Mouse (Mus musculus) kidney, postnatal 25 days (tissue): ENCODE results near the gene Ptpn13.

Experiments
- DNase-seq, 2 experiments: peaks; one replicate each; pipeline ENCODE4 v3.0.0; 2021; ENCODE audit warnings: mixed read lengths in 2 of 2

Ptpn13 gene

DNA sequence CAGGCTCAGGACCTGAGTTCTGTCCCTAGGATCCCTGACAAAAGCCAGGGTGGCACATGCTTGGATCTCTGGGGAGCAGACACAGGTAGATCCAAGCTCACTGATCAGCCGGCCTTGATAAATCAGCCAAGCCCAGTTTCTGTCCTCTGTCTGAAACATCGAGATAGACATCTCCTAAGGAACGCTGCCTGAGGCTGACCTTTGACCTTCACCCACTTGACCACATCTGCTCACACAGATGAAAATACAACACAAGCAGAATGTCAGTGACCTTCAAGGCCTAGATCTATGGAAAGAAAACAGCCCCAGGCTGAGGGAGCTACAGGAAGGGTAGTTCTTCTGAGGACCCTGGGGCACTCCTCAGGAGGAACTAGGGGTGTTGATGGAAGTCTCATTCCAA lies 97.4 kb downstream of the Ptpn13 start:
- DNase-seq = peak in 1 of 2 experiments; percentile 47

- no peak for DNase-seq
These were observed 101.9 kb downstream of the Ptpn13 start for GRCm38 (mm10) chr5:103526668-103527436.

GRCm38 (mm10) chr5:103527437-103527718 lies 102.4 kb downstream of the Ptpn13 start:
- DNase-seq = peak; percentile 40 to 78

DNA sequence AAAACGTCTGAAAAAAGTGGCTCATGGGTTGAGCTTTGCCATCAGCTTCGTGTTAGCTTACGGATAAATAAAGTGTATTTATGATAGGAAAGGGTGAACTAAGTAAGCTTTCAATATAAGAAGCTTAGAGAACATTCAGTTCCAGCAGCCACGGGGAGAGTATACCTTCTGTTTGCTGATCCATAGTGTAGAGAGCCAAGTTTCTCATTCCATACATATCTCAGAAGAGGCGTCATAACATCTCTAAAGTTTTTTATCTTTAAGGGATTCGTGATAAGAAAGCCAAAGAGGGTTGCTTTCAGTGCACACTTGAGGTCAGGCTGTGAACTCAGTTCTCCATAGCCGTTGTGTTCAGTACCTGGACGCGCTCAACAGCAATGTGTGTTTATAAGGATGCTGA lies 105.2 kb downstream of the Ptpn13 start:
- no peak for DNase-seq

DNA sequence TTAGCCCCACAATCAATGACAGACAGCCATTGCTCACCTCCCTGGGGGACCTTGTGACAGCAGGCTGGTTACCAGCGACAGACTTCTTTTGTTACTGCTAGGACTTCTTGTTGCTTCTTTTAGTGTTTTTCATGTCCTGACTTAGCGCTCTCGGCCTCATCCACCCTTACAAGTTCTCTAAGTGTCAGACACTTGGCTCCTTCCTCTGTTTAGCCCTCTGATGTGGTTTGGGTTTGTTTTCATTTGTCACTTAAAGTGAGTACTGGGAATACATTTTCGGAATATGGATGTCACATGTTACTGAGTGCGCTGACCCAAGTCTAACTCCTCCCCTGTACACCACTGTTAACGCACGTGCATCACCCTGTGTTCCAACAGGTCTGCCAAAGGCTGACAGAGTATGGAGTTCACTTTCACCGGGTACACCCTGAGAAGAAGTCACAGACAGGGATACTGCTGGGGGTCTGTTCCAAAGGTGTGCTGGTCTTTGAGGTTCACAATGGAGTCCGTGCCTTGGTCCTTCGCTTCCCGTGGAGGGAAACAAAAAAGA lies 107.9 kb downstream of the Ptpn13 start:
- DNase-seq = peak; percentile 58 to 79

- DNase-seq = peak; percentile 58 to 60
These were observed 109.5 kb downstream of the Ptpn13 start for GRCm38 (mm10) chr5:103534454-103534853.

DNA sequence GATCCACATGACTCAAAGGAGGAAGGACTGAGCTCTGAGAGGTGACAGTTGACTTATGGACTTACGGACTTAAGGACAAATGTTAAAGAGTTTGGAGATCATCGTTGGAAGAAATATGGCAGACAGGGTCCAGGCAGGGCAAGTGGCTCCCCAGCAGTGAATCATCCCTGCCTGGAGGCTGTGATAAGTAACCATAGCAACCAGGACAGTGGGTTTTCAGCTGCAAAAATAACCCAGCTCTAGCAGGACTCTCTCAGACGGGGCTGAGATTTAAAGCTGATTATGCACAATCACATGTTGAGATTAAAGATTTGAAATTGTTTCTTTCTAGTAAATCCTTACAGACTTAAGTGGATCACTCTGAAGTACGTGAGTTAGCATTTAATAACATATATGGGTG lies 112.4 kb downstream of the Ptpn13 start:
- no peak for DNase-seq

DNA sequence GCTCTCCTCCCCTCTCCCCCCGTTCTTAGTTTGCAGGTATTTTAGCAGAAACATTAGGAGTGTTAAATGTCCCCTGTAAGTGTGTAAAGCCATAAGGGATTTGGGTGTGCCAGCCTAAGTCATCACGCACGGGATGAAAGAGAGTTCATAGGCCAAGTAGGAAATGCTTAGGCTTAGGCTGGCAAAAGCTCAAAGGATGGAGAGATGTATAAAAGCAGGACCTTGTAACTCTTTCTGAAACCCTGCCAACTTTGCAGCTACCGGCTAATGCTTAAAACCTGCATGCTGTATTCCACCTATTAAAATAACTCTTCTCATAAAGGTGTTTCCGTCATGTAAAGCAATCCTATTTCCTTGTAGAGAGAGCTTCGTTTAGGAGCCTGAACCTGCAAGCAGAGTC lies 115.6 kb downstream of the Ptpn13 start:
- no peak for DNase-seq

GRCm38 (mm10) chr5:103541136-103541535 lies 116.1 kb downstream of the Ptpn13 start:
- no peak for DNase-seq

DNA sequence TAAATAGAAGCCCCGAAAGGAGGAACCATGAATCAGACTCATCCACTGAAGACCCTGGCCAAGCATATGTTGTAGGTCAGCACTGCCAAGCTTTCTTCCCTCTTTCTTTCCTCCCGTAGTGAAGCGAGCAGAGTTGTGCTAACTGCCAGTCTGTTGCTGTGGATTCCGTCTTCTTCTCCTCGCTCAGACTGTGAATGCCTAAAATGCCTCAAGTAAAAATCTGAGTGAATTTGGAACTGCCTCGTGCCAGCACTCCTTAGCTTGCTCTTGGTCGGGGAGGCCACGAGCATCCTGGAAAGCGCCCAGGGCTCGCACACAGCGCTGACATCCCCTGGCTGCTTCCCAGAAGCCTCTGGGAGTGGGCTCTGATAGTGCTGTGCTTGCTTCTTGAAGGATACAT lies 116.5 kb downstream of the Ptpn13 start:
- no peak for DNase-seq

DNA sequence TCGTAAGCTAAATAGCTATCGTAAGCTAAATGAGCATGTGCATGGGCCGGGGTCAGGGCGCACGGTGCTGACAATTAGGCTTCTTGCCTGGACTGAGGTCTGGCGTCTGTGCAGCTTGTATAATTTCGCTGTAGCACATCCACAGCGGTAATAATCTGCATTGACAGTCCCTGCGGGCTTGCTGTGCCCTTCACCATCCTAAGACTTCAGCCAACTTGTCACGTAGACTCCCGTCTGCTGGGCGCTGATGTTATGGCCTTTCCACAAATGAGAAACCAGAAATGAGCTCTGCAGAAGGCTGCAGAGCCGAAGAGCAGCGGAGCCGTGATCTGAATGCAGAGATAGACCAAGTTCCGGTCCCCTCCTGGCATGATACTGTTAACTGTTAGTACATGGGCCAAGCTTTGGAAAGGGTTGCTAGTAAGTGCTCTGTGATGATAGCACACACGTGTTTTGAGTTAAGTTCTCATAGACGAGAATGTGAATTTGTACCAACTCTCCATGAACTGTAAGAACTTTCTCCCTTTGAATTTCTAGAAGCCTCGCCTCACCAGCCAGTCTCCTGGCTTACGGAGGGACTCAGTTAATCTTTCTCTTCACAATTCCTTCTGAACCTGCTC lies 120.5 kb downstream of the Ptpn13 start:
- no peak for DNase-seq

DNA sequence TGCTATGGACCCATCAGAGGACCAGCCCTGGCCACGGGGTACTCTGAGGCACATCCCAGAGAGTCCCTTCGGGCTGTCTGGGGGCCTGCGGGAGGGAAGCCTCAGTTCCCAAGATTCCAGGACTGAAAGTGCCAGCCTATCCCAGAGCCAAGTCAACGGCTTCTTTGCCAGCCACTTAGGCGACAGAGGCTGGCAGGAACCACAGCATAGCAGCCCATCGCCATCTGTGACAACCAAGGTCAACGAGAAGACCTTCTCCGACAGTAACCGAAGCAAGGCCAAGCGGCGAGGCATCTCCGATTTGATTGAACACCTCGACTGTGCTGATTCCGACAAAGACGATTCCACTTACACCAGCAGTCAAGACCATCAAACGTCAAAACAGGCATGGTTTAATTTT lies 129.8 kb downstream of the Ptpn13 start:
- no peak for DNase-seq

- DNase-seq = peak; percentile 25 to 63
These were observed 135.6 kb downstream of the Ptpn13 start for GRCm38 (mm10) chr5:103560546-103560945.

DNA sequence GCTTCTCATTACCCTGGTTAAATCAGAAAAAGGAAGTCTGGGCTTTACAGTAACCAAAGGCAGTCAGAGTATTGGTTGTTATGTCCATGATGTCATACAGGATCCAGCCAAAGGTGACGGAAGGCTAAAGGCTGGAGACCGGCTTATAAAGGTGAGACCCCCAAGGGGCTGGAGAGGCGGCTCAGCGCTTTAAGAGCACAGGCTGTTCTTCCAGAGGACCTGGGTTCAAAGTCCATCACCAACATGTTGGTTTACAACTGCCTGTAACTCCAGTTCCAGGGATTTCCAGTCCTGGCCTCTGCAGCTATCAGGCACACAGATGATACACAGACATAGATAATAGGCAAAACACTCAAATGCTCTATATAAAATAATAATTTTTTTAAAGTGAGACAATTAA lies 143.0 kb downstream of the Ptpn13 start:
- peak in 1 of 2 experiments; percentile 62 for DNase-seq

DNA sequence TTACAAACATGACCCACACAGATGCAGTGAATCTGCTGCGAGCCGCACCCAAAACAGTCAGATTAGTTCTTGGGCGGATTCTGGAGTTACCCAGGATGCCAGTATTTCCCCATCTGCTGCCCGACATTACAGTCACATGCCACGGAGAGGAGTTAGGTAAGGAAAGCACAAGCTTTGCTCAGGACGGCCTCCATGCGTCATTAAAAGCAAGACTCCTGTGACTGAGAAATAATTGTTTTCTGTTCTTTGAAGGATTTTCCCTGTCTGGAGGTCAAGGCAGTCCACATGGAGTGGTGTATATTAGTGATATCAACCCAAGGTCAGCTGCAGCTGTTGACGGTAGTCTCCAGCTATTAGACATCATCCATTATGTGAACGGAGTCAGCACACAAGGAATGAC lies 144.5 kb downstream of the Ptpn13 start:
- DNase-seq = no peak

DNA sequence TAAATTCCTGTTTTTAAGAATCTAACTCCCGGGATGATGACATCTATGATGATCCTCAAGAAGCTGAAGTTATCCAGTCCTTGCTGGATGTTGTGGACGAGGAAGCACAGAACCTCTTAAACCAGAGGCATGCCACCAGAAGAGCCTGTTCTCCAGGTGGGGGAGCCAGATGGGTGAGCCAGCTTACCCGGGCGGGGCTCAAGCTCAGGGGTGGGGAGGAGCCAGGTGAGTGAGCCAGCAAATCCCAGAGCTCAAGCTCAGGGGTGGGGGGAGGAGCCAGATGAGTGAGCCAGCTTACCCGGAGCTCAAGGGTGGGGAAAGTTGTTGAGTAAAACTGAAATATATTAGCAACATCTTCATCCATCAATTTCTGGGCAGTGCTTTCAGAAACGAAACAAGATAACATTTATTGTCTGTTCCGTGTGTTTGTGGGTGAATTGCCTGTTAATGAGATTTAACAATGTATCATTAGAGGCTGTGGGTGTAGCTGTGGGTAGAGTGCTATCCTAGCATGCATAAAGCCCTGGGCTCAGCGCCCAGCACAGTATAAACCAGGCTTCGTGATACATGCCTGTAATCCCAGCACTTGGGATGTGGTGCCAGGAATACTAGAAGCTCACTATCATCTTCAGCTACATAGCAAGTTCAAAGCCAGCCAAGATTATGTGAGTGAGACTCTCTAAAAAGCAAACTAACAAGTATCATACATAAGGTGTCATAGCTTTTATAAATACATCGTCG lies 154.9 kb downstream of the Ptpn13 start:
- DNase-seq = peak in 1 of 2 experiments; percentile 53

DNA sequence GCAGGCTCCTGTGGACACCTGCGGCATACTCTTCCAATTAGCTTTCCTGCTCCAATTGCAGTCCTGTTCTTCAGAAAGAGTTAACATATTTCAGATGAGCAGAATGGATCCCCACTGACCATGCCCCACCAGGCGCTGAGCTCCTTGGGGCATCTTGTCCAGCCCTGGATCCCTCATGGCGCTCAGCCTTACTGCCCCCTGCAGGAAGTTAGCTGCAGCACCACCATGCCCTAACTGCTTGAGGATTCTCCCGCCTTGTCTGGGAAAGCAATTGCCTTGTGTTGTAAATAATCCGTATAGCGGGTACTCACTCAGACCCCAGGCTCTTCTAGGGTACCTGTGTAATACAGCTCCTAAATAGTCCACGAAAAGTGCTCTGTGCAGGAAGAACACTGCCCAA lies 162.2 kb downstream of the Ptpn13 start:
- DNase-seq = no peak

DNA sequence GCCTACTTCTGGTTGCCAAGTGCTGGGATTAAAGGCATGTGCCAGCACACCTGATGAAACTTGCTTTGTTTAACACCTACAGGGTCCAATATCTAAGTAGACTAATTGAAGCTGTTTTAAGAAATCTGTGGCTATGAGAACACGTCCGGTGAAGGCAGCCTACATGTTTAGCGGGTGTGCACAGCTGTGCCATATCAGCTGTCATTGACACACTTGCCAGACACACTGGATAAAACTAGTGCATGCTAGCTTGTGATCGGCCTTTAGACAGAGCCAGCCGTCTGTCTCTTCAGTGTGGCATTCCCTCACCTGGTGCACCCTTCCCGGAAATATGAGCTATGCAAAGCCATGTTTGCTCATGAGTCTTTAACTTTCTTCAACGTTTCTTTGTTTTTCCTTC lies 166.9 kb downstream of the Ptpn13 start:
- DNase-seq = no peak

DNA sequence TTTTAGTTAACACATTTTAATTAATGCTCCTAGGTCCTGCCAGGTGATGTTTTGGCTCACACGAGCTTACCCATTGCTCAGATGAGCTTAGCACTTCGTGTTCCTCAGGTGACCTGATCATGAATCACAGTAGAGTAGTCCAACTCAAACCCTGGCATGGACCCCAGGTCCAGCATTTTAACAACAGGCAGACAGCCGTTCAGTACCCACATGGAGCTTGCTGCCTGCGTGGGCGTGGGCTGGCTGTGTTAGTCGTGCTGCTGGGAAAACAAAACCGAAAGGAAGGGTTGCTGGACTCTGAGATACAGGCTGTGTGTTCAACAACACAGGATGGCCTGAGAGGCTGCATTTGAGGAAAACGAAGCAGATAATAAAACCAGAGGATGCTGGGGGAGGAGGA lies 167.7 kb downstream of the Ptpn13 start:
- DNase-seq = no peak

DNA sequence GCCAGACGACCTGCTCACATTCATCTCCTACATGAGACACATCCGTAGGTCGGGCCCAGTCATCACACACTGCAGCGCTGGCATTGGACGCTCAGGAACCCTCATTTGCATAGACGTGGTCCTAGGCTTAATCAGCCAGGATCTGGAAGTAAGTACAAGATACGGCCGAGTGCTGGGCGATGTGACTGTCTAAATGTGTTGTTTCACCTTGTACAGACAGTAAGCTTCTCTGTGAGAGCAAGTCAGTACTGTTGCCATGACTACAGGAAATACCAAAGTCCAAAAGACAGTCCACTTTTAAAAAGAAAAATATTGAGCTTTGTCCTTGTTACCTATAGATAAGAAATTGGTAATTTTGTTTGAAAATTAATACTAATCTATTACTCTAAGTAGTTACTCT lies 168.6 kb downstream of the Ptpn13 start:
- no peak for DNase-seq

DNA sequence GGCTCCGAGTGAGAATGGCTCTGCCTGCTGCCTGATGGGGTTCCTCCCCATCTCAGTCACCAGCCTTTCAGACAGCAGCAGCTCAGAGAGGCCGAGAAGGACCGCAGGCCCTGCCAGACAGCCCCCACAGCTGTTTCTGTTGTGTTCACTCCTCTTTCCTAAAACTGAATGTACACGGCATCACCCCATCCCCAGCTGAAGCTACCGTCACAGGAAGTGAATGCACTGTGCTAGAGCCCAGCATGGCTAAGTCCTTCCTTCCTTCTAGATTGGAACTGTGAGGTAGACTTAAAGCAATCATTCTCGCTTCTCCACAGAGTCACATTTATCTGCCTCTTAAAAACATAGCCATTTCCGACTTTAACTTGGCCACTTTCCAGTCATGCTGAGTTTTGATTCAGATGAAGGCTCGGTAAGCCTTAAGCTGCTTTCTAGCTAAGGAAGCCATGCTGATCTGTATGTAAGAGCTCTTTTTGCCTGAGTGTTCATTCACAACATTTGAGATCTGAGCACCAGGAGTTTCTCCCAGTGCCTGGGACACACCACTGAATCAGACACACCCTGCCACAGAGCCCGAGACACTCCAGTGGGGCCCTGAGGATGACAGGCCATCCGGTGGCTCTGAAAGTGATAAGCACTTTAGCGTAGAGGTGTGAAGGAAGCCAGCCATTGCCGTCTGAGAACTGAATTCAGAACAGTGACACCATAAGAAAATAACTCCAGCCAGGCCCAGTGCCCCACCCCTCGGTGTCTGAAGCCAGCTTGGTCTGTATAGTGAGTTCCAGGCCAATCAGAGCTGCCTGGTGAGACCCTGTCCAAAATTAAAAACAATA lies 170.6 kb downstream of the Ptpn13 start:
- DNase-seq = no peak

DNA sequence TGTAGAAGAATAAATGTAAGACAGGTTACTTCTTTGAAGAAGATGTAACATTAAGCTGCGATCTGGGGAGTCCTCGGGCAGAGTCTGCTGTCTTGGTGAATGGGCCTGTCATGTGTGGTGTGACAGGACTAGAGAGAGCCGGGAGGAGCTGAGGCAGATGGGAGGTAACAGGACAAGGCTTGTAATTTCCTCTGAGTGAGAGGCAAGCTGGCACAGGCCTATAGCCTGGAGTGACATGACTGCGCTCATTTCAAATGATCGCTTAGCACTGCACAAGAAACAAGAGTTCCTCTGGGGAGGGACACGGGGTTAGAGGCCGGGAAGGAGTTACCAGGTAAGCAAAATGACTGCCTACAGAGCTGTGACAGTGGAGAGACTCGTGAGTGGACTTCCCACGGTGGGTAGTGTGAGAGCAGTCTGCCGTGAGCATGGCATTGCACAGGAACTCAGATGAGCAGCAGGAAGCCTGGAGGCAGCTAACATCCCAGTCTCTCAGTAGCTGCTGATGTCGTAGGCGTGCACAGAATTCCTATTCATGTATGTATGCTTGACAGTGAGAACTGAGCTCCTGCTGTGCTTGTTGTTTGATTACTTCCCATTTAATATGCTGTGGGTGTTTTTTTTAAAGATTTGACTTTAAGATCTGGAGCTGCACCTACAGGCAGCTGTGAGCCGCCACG lies 171.6 kb downstream of the Ptpn13 start:
- DNase-seq = no peak
